Mouse (Mus musculus) thymus, adult 2 months (tissue): ENCODE data around the gene Faap100.

Experiments used
- CTCF ChIP-seq: fragments of 200-500 bp; IDR thresholded peaks from 2 replicates; pipeline ENCODE4 v1.5.1; 2012; ENCODE audit warnings: mild to moderate bottlenecking, control low read depth, low read length, moderate library complexity, borderline replicate concordance; ENCODE audit not compliant: control insufficient read depth, poor library complexity, insufficient read depth; ENCODE audit errors: extremely low read depth
- POLR2A ChIP-seq: fragments of 200-500 bp; IDR thresholded peaks from 2 replicates; pipeline ENCODE4 v1.6.1; 2012; ENCODE audit warnings: mild to moderate bottlenecking, low read length, control low read depth, moderate library complexity; ENCODE audit not compliant: control insufficient read depth, poor library complexity, insufficient read depth; ENCODE audit errors: extremely low read depth

GRCm38 (mm10) chr11:120355277-120356039 is 23.1 kb downstream of the Faap100 start:
- TF ChIP-seq POLR2A: no peak
- TF ChIP-seq CTCF: no peak
